Mouse (Mus musculus) lung, adult 18-20 months (tissue): Measurements from ENCODE around the gene Srsf3.
"Not testable (repeated sequence)": the region's sequence is repeated elsewhere in the genome, so short reads cannot be mapped to it uniquely, and the experiment has no call there.

ENCODE experiments used
- DNase-seq, 2 experiments: peaks; one replicate each; pipeline ENCODE4 v3.0.0; 2022; ENCODE audit warnings: mixed read lengths in 2 of 2

Srsf3 gene

GRCm38 (mm10) chr17:29065971-29066370 is 33.5 kb downstream of the Srsf3 start:
- no peak for DNase-seq

GRCm38 (mm10) chr17:29067416-29067815 is 35.0 kb downstream of the Srsf3 start:
- not testable (repeated sequence) for DNase-seq

- DNase-seq = no peak
Observed at GRCm38 (mm10) chr17:29067847-29068246, 35.4 kb downstream of the Srsf3 start.

- DNase-seq = no peak
Observed at GRCm38 (mm10) chr17:29069063-29069462, 36.6 kb downstream of the Srsf3 start.

- no peak for DNase-seq
Observed at GRCm38 (mm10) chr17:29071820-29072219, 39.4 kb downstream of the Srsf3 start.

- DNase-seq = peak in 1 of 2 experiments; percentile 54
Observed at GRCm38 (mm10) chr17:29072701-29073307, 40.4 kb downstream of the Srsf3 start.

GRCm38 (mm10) chr17:29073313-29073712 is 40.9 kb downstream of the Srsf3 start:
- DNase-seq = no peak

GRCm38 (mm10) chr17:29074085-29074484 is 41.7 kb downstream of the Srsf3 start:
- no peak for DNase-seq

GRCm38 (mm10) chr17:29076235-29076634 is 43.8 kb downstream of the Srsf3 start:
- DNase-seq = no peak

- DNase-seq = peak; percentile 70 to 78
Observed at GRCm38 (mm10) chr17:29077786-29078509, 45.5 kb downstream of the Srsf3 start.

GRCm38 (mm10) chr17:29078519-29079383 is 46.3 kb downstream of the Srsf3 start:
- DNase-seq = peak; percentile 88 to 90

GRCm38 (mm10) chr17:29080758-29081617 is 48.6 kb downstream of the Srsf3 start:
- no peak for DNase-seq

GRCm38 (mm10) chr17:29081618-29082381 is 49.4 kb downstream of the Srsf3 start:
- DNase-seq = no peak

GRCm38 (mm10) chr17:29083586-29083985 is 51.2 kb downstream of the Srsf3 start:
- DNase-seq = peak in 1 of 2 experiments; percentile 1

- DNase-seq = peak in 1 of 2 experiments; percentile 3
Observed at GRCm38 (mm10) chr17:29084656-29085055, 52.2 kb downstream of the Srsf3 start.

GRCm38 (mm10) chr17:29085266-29085665 is 52.8 kb downstream of the Srsf3 start:
- DNase-seq = peak in 1 of 2 experiments; percentile 2

- peak in 1 of 2 experiments; percentile 2 for DNase-seq
Observed at GRCm38 (mm10) chr17:29086916-29087315, 54.5 kb downstream of the Srsf3 start.

GRCm38 (mm10) chr17:29090776-29091175 is 58.3 kb downstream of the Srsf3 start, which contains the start of gene Cdkn1a:
TSS of gene Cdkn1a (plus strand) at chr17:29090976.
- no peak for DNase-seq

GRCm38 (mm10) chr17:29091348-29091944 is 59.0 kb downstream of the Srsf3 start:
- no peak for DNase-seq

- no peak for DNase-seq
Observed at GRCm38 (mm10) chr17:29092497-29092896, 60.1 kb downstream of the Srsf3 start.
